Mouse (Mus musculus): ENCODE data around the gene Mmp9.

Gene Mmp9

DNA sequence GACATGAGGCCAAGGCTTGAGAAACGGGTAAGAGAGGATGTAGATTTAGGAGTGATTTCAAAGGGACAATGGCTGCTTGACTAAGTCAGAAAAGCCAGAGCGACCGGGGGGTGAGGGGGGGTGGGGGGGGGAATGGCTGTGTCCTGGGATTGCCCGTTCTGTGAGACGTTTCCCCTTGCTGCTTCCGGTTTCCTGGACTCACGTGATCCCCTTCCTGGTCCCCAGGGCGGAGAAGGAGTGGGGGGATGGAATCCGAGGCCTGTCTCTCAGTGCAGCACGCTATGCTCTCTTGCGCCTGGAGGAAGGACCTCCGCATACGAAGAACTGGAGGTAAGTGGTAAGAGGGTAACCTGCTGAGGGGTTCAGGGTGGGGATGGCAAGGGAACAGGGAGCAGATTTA is 48.2 kb downstream of the Mmp9 start:
- in situ Hi-C loops (cut with MboI, MseI): loop anchor here (25.0 kb wide), 1 partner anchor 1374 kb away; no protein-coding TSS in a partner anchor

DNA sequence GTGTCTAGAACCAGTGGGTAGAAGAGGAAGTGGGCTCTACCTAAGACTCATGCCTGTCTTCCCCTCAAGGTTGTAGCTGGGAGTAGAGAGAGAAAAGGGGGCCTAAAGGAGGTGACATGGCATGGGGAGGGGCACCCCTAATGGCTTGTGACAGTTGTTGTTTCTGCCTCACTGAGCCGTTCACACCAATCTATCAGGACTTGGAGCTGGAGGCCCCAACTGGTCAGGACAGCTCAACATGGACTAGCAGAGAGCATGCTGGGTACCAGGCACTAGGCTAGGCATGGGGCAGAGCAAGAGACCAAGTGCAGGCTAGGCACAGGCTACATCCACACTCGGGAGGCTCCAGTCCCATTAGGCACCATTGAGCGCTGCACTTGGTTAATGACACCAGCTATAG is 50.5 kb downstream of the Mmp9 start:
- in situ Hi-C loops (cut with MboI, MseI): loop anchor here (25.0 kb wide), 1 partner anchor 1371 kb away; no protein-coding TSS in a partner anchor

DNA sequence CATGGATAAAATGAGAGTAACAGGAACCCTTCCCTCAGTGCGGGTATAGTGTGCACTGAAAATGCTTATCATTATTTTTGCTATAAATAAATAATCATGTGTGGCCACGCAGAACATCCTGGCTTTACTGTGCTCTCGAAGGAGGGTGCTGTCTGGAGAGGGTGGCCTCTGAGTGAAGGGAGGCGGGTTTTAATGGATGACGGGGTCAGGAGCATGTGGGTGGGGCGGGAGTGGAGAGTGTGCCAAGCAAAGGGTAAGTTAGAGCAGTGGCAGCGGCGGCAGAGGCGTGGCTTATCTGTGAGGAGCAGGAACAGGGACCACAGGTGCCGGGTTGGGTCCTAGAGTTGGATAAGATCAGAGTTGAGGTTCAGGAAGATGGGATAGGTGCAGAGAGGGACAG is 51.2 kb downstream of the Mmp9 start:
- in situ Hi-C loops (cut with MboI, MseI): loop anchor here (25.0 kb wide), 1 partner anchor 1370 kb away; no protein-coding TSS in a partner anchor

DNA sequence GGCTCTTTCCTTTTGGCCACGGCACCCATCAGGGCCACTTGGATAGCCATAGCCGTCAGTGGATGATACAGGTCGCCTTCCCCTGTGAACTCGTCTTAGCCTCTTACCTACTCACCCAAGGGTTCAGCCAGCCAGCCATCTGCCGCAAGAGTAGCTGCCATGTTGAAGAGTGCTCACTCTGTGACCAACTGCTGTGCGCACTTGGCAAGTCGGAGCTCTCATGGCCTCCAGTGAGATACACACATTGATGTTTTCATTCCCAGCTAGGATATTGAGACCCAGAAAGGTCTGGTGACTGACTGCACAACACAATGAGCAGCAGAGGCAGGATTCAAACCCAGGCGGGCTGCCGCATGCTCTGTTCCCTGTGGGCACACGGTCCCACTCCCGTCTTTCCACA is 53.6 kb downstream of the Mmp9 start:
- in situ Hi-C loops (cut with MboI, MseI): loop anchor here (25.0 kb wide), 1 partner anchor 1368 kb away; no protein-coding TSS in a partner anchor

DNA sequence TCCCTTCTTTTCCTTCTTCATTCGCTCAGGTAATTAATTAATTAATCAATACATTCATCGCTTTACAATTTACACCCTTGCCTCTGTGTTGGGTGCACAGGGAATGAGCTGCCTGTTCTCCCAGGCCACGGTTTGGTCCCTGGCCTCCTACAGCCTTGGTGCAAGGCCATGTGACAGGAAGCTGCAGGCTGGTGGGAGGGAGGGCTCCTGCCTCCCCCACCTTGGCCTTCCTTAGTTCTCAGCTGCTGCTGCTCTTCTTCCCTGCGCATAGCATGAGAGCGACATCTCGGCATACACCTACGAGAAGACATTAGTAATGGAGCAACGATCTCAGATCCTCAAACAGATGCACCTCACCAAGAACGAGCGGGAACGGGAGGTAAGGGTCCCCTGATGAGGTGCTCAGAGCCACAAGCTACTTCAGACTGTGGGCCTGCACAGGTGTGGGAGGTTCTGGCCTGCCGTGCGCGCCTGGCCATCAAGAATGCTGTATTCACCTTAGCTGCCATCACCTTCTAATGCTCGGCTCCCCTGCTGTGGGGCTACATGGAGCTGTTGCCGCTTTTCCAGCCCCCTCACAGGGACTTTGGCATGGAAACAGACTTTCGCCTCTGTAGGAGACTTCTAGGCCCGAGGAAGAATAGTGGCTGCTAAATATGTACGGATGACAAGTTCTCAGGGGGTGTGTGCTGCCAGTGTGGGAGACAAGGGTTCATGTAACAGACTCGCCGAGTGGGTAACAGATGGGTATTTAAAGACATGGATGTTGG is 54.3 kb downstream of the Mmp9 start:
- in situ Hi-C loops (cut with MboI, MseI): loop anchor here (25.0 kb wide), 1 partner anchor 1367 kb away; no protein-coding TSS in a partner anchor

DNA sequence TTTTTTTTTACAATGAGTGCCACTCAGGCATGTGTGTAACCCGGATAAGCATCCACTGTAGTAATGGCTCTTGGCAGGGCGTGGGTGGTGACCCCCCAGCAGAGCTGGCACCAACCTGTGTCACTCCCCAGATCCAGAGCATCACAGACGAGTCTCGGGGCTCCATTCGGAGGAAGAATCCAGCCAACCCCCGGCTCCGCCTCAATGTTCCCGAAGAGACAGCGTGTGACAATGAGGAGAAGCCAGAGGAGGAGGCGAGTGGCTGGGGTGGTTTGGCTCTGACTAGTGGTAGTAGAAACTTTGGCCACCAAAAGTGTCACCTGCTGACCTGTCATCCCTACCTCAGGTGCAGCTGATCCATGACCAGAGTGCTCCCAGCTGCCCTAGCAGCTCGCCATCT is 55.4 kb downstream of the Mmp9 start:
- in situ Hi-C loops (cut with MboI, MseI): loop anchor here (25.0 kb wide), 1 partner anchor 1366 kb away; no protein-coding TSS in a partner anchor

DNA sequence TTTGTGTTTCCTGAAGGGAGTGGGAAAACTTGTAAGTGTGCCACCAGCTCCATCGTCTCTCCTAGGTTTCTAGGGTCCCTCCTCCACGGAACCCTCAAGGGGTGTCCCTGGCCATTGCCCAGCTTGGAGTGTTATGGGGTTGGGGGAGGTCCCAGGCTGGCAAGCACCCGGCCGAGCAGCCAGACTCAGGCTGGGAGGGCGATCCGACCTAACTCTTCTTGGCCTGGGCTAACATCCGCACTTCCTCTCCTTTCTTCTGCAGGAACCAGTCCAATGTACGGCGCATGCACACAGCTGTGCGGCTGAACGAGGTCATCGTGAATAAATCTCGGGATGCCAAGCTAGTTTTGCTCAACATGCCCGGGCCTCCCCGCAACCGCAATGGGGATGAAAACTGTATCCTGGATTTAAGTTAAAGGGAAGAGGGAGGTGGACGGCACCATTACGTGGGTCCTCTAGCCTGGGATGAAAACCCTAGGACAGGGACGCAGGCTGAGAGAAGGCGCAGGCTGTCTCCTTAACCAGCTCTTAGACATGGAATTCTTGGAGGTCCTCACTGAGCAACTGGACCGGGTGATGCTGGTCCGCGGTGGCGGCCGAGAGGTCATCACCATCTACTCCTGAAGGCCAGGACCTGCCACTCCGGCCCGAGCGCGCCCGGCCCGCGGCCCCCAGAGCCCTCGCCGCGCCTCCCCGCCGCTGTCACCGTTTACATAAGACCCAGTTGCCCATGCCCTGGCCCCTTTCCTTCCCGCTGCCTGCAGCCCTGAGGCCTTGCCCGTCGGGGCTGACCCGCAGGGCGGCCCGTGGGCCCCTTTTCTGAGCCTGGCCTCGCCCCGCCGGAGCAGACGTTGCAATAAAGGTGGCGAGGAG is 56.5 kb downstream of the Mmp9 start:
- in situ Hi-C loops (cut with MboI, MseI): loop anchor here (25.0 kb wide), 1 partner anchor 1365 kb away; no protein-coding TSS in a partner anchor

DNA sequence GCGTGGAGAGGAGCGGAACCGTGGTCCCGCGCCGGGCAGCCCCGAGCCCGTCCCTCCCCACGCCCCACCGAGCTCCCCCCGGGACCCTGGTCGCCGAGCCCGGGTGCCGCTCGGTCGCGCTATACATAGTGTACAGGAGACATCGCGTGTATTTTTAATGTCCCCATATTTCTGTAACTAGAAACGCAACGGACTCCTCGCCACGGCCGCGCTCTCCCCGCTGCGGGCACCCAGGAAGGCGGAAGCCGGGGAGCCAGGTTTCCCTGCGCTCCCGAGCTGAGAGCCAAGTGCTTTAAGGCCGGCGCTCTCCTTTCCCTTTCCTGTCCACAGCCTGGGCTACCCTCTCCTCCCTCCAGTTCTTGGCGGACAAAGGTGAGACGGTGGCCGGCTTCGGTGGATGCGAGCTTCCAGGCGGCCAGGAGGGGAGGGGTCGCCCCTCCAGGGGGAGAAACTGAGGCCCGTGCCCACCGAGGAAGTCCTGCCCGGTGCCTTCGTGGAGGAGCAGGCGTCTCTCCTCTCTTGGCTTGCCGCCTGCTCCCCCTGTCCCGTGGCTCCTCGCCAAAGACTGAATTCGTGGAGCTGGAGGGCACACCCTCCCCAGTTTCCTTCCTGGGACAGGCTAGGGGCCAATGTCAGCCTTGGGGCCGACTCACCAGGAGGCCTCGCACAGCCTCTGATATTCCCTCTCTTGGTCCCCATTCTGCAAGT is 57.3 kb downstream of the Mmp9 start:
- in situ Hi-C loops (cut with MboI, MseI): loop anchor here (25.0 kb wide), 1 partner anchor 1364 kb away; no protein-coding TSS in a partner anchor

DNA sequence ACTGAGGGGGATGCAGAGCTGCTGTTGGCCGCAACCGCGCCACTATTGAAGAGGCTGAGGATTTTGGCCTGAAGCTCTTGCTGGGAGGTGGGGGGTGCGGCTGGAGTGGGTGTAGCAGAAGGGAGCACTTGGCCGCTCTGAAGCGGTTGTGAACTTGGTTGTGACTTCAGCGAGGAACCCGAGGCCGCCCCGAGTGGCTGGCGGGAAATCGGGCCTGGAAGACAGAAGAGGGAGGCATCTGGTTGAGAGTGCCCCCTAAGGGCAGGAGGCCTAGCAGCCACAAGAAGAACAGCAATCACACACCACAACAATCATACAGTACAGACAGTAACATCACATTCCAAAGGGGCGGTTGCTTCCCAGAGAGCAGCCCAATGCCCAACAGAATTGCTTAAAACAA is 61.4 kb downstream of the Mmp9 start:
- in situ Hi-C loops (cut with MboI, MseI): no loop called here

DNA sequence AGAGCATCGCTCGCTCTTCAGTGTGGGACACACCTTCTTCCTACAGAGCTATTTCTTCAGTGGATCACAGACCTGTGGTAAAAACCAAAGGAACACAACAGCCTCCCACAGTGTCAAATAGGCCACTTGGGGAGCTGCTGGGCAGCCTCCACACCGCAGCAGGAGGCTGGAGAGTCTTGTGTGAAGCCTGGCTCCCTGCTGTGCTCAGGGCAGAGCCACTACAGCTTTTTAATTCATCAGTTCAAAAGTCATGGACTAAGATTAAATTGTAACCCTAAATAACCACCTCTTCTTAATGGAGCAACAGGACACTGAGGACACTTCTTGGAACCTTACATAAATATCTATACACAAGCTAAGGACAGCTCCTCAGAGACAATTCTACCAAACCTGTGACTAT is 62.5 kb downstream of the Mmp9 start:
- in situ Hi-C loops (cut with MboI, MseI): no loop called here

DNA sequence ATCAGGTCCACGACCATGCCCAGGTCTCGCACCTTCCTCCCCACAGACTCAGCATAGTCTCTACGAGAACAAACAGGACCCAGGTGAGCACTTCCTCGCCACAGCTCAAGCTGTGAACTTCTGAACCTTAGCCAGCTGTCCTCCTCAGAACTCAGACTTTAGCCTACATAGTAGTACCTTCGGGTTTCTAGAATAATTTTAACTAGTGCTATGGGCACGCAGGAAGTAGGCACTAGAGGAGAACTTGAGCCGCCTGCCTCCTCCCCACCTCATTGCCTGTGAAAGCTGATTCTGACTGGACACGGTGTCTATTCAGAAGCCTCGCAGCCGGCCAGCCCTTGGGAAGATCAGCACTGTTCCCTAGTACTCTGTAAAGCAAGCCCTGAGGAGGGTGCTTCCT is 63.7 kb downstream of the Mmp9 start:
- in situ Hi-C loops (cut with MboI, MseI): no loop called here

All from regulatory T cell (primary cell).